Mouse (Mus musculus): ENCODE results near the gene Zfpl1.

- TF ChIP-seq CTCF (IDR thresholded peaks at IDR 0.05; ENCODE audit: low read depth) (no peak), EP300 (IDR thresholded peaks at IDR 0.05; ENCODE audit: low read depth) (no peak)
Observed at GRCm38 (mm10) chr19:6085417-6085879, 692 bp upstream of the Zfpl1 start.
